9 mouse cellular contexts compared by ENCODE assay signal in the genomic region with DNA sequence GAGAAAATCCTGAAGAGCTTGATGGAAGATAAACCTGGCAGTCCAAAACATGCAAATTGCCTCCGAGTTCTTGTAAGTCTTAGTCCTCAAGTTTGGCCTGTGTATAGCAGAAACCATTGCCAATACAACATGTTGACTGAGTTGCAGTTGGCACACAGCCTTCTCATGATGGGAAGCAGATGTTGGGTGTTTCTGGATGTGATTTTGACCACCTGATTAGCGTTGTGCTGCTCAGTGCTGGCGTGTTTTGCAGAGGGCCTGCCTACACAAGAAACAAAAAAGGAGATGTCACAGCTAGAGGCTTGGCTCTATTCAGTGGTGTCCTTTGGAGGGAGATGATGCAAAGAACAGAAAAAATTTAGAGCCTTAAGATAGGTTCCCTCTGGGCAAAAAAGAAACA.
A peak's percentile ranks its signal among the peaks of the same experiment; 100 is the strongest.
DNase-seq lines count a peak whose midpoint lies in the region; ATAC-seq lines count a peak whose summit lies in the region.
"Had no signal": no experiment of that assay in that cellular context is flagged by ENCODE, and none has a peak within 500 bp of the region (broad histone marks: within the 10 kb centered on the region; RNA-seq: fewer than 3 reads in every experiment).

No protein-coding gene starts in this region.

- H3K27ac ChIP-seq in kidney, embryonic 15.5 days = no peak overlapping the region
- H3K27ac ChIP-seq in embryonic facial prominence, embryonic 15.5 days (replicated peaks) = peak overlapping the region; percentile 11; the same call in 1 of the 2 replicates
- H3K27ac ChIP-seq: neural tube, embryonic 13.5 days had no signal

- H3K4me3 ChIP-seq in kidney, embryonic 15.5 days (replicated peaks) = no peak overlapping the region
- no peak overlapping the region for H3K4me3 ChIP-seq in embryonic facial prominence, embryonic 15.5 days (replicated peaks)
- H3K4me3 ChIP-seq: neural tube, embryonic 13.5 days had no signal

- H3K36me3 ChIP-seq in kidney, embryonic 15.5 days = no peaks in the 10 kb centered on the region
- no peaks in the 10 kb centered on the region for H3K36me3 ChIP-seq in embryonic facial prominence, embryonic 15.5 days
- H3K36me3 ChIP-seq: neural tube, embryonic 13.5 days had no signal

- 68% methylated on average over 3 of the region's 3 CpGs for WGBS in kidney, embryonic 15.5 days
- WGBS in embryonic facial prominence, embryonic 15.5 days = 15% methylated on average over 3 of the region's 3 CpGs

- intact Hi-C loops in heart, postnatal 25 days (cut with DNase I) = no loop called here

- no peak for ATAC-seq in kidney, embryonic 15.5 days (replicated peaks; ENCODE audit: low FRiP score)
- peak; percentile 80 for ATAC-seq in embryonic facial prominence, embryonic 15.5 days (ENCODE audit: insufficient number of reproducible peaks, low FRiP score, low TSS enrichment, low read depth)

- H3K4me2 ChIP-seq in kidney, embryonic 15.5 days = no peak overlapping the region
- H3K4me2 ChIP-seq in embryonic facial prominence, embryonic 15.5 days (replicated peaks) = no peak overlapping the region
- H3K4me2 ChIP-seq: neural tube, embryonic 13.5 days had no signal

- H3K9me3 ChIP-seq in kidney, embryonic 15.5 days (replicated peaks) = no peaks in the 10 kb centered on the region
- H3K9me3 ChIP-seq in embryonic facial prominence, embryonic 15.5 days (replicated peaks) = no peaks in the 10 kb centered on the region
- H3K9me3 ChIP-seq: neural tube, embryonic 13.5 days had no signal

- no peak overlapping the region for H3K9ac ChIP-seq in kidney, embryonic 15.5 days
- no peak overlapping the region for H3K9ac ChIP-seq in embryonic facial prominence, embryonic 15.5 days
- H3K9ac ChIP-seq: neural tube, embryonic 13.5 days had no signal

- H3K4me1 ChIP-seq in kidney, embryonic 15.5 days = no peaks in the 10 kb centered on the region
- H3K4me1 ChIP-seq in embryonic facial prominence, embryonic 15.5 days = peaks cover 2% of the 10 kb centered on the region; the same call in 1 of the 2 replicates
- H3K4me1 ChIP-seq: neural tube, embryonic 13.5 days had no signal

- H3K27me3 ChIP-seq in kidney, embryonic 15.5 days = no peaks in the 10 kb centered on the region
- H3K27me3 ChIP-seq in embryonic facial prominence, embryonic 15.5 days = no peaks in the 10 kb centered on the region
- H3K27me3 ChIP-seq: neural tube, embryonic 13.5 days had no signal

- DNase-seq in kidney, postnatal 10 days = peak; percentile 20
- peak; percentile 24 for DNase-seq in heart, postnatal 25 days (ENCODE audit: low spot score)
- DNase-seq in lung, postnatal 10 days = peak; percentile 51
- DNase-seq in cerebellum, postnatal 36 days = no peak
- no peak for DNase-seq in cerebellum, postnatal 25 days
- no peak for DNase-seq in neural tube, embryonic 10.5 days (ENCODE audit: extremely low spot score, low spot score)

Comparison
In these comparisons a context has a peak if more than half of its experiments do, and no peak if none do; other contexts are left out.
1. DNase-seq: peak in kidney, postnatal 10 days (single experiment), heart, postnatal 25 days (single experiment) and lung, postnatal 10 days (single experiment); none in cerebellum, postnatal 36 days (0 of 2), cerebellum, postnatal 25 days (0 of 2) and neural tube, embryonic 10.5 days (single experiment).